Mouse (Mus musculus): Measurements from ENCODE around the gene Limd1. TPM values are rescaled to one million over a fixed set of nuclear protein-coding genes. Genes with fewer than 3 reads are reported as not detected.
A peak's percentile ranks its signal among the peaks of the same experiment; 100 is the strongest.

Gene Limd1
- 40.2 and 42.1 TPM in 2 replicates for total RNA-seq (2014; fragmentation: Nextera tagmentation)
- 24.7 and 26.4 TPM in 2 replicates for total RNA-seq (2017)

DNA sequence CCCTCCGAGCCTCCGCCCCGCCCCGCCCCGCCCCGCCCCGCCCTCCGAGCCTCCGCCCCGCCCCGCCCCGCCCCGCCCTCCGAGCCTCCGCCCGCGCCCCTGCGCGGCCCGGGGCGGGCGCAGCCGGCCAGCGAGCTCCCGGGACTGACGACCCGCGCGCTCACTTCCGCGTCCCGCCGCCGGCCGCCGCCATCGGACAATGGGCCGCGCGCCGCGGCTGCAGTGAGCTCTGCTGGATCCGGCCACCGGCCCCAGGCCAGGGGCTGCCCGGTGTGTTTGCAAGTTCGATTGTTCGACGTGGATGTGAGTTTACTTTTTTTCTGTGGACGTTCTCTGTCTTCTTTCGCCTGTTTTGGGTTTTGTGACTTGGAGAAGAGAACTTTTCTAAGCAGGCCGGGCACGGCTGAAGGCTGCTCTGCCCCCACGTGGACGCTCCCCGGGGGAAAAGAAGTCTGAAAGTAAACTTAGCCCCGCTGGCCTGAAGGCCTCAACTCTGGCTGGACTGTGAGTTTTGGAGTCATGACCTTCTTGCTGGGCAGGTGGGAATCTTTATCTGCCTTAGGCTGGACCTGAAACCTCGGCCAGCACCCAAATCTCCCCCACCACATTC, at the start of gene Limd1:
Gene Limd1, plus strand, starts transcription at position 121 of the 610 bp plus-strand sequence.
- no peak for ATAC-seq (replicated peaks; ENCODE audit: low FRiP score, low TSS enrichment, poor library complexity, severe bottlenecking)

DNA sequence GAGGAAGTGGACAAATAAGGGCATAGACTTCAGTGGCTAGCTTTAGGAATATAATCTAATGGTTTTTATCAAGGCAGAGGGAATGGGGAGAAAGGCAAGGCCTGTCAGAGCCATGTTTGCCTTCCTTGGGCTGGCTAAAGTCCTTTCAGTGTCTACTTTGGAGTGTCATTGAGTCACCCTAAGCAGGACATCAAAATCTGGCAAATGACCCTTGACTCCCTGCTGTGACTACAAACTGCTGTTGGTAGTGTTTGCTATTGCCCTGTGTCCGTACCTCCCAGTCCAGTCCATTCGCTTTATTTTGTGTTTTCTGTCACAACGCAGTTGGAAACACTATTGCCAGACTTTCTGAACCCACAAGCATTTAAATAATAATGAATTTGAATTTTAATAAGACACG, 48.6 kb upstream of the Limd1 start:
- ATAC-seq (replicated peaks; ENCODE audit: low FRiP score, low TSS enrichment, poor library complexity, severe bottlenecking) = no peak

GRCm38 (mm10) chr9:123430973-123431372, 47.5 kb upstream of the Limd1 start:
- 0 out of 2 replicates have a peak, but pooled peaks have one; percentile 28 for ATAC-seq (replicated peaks; ENCODE audit: low FRiP score, low TSS enrichment, poor library complexity, severe bottlenecking)

DNA sequence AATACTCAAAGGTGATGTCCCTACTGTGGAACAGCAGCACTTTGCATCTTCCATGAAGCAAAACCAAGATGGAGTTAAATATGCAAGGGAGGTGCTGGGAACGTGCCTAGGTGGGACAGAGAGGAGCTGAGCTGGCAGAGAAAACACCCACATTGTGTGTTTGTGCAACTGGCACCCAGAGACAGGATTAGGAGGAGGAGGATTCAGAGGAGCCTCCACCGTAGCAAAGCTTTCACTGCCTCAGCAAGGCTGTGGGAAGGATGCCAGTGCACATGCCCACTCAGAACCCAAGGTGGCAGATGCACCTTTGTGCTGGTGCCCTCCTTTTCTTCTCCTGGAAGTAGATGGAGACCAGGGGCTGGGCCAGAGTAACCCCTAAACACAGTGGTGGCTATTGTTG, 40.3 kb upstream of the Limd1 start:
- no peak for ATAC-seq (replicated peaks; ENCODE audit: low FRiP score, low TSS enrichment, poor library complexity, severe bottlenecking)

DNA sequence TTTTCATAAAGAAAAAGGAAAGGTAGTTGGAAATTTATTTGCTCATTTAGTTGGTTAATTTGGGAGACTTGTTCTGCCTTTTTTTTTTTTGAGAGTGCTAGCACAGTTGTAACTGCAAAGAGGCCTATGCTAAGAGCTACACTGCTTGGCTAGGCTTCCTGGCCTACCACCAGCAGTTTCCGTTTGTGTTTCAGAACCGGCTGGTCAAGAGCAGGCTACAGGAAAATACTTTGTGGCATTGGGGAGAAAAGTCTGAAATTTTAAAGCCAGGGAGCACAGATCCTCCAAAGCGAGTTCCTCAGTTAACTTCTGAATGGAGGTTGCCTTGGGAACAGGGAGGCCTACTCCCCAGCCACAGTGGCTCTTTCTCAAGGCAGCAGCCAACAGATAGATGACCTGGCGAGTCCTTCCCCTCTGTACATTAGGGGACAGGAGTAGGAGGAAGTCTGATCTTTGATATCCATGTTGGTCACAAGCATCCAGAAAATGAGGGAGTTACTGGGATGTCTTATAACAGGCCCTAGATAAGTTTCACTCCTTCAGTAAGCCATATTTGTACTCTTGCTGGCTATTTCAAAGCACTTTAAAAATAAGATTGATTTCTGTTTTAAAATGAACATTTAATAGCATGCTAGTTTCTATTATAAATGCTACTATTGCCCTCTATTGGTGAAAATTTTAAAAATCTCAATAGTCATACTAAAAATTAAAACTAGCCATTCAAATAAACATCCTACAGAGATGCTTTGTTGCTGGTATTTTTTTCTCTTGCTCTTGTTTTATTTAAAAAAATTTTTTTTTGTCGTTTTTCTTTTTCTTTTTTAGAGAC, 38.1 kb upstream of the Limd1 start:
- no peak for ATAC-seq (replicated peaks; ENCODE audit: low FRiP score, low TSS enrichment, poor library complexity, severe bottlenecking)

DNA sequence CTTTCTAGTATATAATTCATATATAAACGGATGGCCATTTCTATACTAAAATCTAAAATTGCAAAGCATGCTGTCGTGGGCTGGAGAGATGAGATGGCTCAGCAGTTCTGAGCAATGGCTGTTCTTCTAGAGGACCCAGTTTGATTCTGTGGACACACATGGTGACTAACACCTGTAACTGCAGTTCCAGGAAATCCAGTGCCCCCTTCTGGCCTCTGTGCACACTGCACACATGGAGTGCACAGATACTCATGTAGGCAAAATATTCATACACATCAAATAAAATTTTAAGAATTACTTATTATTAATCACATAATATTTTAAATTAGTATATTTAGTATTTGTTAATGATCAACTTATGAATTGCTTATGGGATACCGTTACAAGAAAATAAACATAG, 31.4 kb upstream of the Limd1 start:
- ATAC-seq (replicated peaks; ENCODE audit: low FRiP score, low TSS enrichment, poor library complexity, severe bottlenecking) = 0 out of 2 replicates have a peak, but pooled peaks have one; percentile 46

DNA sequence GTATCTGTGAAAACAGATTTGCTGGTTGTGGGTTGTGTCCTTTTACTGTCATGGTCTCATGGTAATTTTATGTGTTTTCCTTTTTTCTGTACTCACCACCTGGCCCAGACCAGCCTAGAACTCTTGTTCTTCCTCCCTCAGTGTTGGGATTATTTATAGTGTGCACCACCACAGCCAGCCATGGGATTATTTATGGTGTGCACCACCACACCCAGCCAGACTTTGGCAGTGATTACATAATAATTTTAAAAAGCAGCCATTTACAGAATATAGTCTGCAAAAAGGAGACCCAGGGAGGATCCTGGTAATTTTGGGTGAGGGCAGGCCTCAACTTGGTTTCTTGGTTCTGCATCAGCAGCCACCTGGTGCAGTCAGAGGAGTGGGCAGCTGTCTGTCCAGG, 29.9 kb upstream of the Limd1 start:
- ATAC-seq (replicated peaks; ENCODE audit: low FRiP score, low TSS enrichment, poor library complexity, severe bottlenecking) = no peak

GRCm38 (mm10) chr9:123450174-123450573, 28.3 kb upstream of the Limd1 start:
- ATAC-seq (replicated peaks; ENCODE audit: low FRiP score, low TSS enrichment, poor library complexity, severe bottlenecking) = peak; percentile 33; the same call in 1 of the 2 replicates

DNA sequence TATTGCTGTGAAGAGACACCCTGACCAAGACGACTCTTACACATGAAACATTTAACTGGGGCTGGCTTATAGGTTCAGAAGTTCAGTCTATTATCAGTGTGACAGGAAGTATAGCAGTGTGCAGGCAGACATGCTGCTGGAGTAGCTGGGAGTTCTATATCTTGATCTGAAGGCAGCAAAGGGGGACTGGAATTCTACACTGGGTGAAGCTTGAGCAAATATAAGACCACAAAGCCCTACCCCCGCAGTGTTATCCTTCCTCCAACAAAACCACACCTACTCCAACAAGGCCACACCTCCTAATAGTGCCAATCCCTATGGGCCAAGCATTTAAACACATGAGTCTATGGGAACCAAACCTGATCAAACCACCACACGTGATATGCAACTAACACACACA, 26.7 kb upstream of the Limd1 start:
- no peak for ATAC-seq (replicated peaks; ENCODE audit: low FRiP score, low TSS enrichment, poor library complexity, severe bottlenecking)

GRCm38 (mm10) chr9:123456634-123457602, 21.6 kb upstream of the Limd1 start:
- ATAC-seq (replicated peaks; ENCODE audit: low FRiP score, low TSS enrichment, poor library complexity, severe bottlenecking) = no peak

GRCm38 (mm10) chr9:123457603-123458002, 20.9 kb upstream of the Limd1 start:
- no peak for ATAC-seq (replicated peaks; ENCODE audit: low FRiP score, low TSS enrichment, poor library complexity, severe bottlenecking)

DNA sequence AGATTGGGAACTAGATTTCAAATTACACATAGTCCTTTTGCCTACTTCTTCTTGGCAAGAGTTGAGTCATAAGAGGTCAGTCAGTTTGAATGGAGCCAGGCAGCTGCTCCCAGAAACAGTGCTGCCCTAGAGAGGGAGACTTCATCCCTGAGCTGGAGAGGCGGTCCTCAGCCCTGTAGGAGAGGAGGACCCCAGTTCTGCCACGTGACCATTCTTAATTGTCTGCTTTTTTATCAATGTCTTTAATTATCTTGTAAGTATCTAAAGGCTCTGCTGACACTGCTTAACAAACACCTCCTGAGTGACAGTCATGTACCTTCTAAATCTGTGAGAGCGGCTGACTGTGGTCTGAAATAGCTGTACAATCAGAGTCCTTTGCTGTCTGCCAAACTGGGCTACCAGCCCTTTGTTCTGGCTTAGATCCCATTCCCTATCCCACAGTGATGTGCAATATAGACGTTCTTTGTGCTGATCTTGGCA, 11.3 kb upstream of the Limd1 start:
- ATAC-seq (replicated peaks; ENCODE audit: low FRiP score, low TSS enrichment, poor library complexity, severe bottlenecking) = no peak

DNA sequence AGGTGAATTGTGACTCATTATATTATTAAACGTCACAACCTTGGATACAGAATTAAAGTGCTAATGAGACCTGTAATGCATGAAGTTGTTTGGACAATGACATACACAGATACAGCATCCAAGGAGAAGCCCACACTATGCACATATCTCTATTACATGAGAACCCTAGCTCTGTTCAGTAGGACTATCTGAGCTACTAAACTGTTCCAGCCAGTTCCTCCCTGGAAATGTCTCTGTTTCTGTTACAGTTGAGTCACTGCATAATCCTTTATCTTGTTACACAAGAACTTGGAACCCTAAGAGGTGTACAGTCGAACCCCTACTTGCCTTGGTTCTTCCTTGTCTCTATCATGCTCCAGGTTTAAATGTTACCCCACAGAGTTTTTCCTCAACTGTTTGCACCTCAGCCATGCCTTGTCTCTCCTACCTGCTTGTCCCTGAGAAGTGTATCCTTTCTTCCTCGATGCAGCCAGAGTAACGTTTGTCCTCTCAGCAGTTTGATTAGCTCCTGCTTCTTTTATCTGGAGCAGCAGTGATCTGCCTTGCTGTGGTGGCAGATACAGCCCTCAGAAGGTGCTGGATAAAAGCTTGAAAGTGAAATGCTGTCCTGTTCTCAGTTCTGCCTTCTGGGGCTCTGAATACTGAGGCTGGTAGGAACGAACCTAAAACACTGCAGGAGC, 10.0 kb upstream of the Limd1 start:
- peak; percentile 89 for ATAC-seq (replicated peaks; ENCODE audit: low FRiP score, low TSS enrichment, poor library complexity, severe bottlenecking)

DNA sequence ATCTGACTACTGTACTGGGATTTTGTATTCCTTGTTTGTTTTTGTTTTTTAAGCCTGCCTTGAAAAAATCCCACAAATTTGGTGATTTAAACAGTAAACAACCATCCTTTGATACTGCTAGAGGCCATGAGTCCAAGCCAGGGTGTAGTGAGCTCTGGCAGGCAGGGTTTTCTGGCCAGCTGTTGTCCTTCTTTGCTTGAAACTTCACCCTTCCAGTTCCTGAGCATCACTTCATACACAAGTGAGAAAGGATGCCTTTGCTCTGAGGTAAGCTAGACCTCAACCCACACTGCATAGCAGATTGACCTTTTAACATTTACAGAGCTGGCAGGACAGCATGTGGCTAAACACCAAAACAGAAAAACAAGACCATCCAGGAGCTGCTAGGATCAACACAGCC, 9.4 kb upstream of the Limd1 start:
- peak; percentile 39 for ATAC-seq (replicated peaks; ENCODE audit: low FRiP score, low TSS enrichment, poor library complexity, severe bottlenecking)

GRCm38 (mm10) chr9:123473377-123473776, 5.1 kb upstream of the Limd1 start:
- no peak for ATAC-seq (replicated peaks; ENCODE audit: low FRiP score, low TSS enrichment, poor library complexity, severe bottlenecking)

- no peak for ATAC-seq (replicated peaks; ENCODE audit: low FRiP score, low TSS enrichment, poor library complexity, severe bottlenecking)
Measured at GRCm38 (mm10) chr9:123475569-123475968, 2.9 kb upstream of the Limd1 start.

GRCm38 (mm10) chr9:123478031-123478585, 398 bp upstream of the Limd1 start:
- peak; percentile 38 for ATAC-seq (replicated peaks; ENCODE audit: low FRiP score, low TSS enrichment, poor library complexity, severe bottlenecking)

DNA sequence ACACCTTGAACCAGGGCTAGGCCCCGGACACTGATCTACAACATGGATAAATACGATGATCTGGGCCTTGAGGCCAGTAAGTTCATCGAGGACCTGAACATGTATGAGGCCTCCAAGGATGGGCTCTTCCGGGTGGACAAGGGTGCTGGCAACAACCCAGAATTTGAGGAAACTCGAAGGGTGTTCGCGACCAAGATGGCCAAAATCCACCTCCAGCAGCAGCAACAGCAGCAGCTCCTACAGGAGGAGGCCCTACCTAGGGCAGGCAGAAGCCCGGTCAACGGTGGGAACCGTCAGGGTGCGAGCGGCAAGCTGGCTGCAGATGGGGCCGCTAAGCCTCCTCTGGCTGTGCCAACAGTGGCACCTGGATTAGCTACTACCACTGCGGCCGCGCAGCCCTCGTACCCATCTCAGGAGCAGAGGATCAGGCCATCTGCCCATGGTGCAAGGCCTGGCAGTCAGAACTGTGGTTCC, 727 bp downstream of the Limd1 start:
- peak; percentile 5; the same call in 1 of the 2 replicates for ATAC-seq (replicated peaks; ENCODE audit: low FRiP score, low TSS enrichment, poor library complexity, severe bottlenecking)

- no peak for ATAC-seq (replicated peaks; ENCODE audit: low FRiP score, low TSS enrichment, poor library complexity, severe bottlenecking)
Measured at GRCm38 (mm10) chr9:123479876-123480252, 1.4 kb downstream of the Limd1 start.

All from megakaryocyte-erythroid progenitor cell, adult 5-6 weeks (primary cell).